Mouse (Mus musculus) midbrain, embryonic 11.5 days (tissue): ENCODE measurements at regions not wholly inside any gene's neighbourhood (a gene's known extent, or its start where the extent isn't known, plus 50 kb on each side); places are given as distances from the start of the nearest gene placed in this dataset.

ENCODE experiments used
- ATAC-seq: fragments of 200-750 bp; cut with Nextera tagmentation; 2 replicates; pipeline ENCODE4 v1.8.0; 2017; ENCODE audit warnings: moderate TSS enrichment, moderate library complexity; ENCODE audit not compliant: low FRiP score
- DNase-seq: peaks from one replicate; pipeline ENCODE4 v3.0.0; 2015; ENCODE audit warnings: low spot score; ENCODE audit errors: missing footprints
- H3K27ac ChIP-seq: fragments of 300-500 bp; sonication (generic); 2 replicates; pipeline ENCODE4 v1.5.1; 2014; ENCODE audit warnings: low read depth, low read length
- H3K27me3 ChIP-seq: fragments of 300-500 bp; sonication (generic); 2 replicates; pipeline ENCODE4 v1.6.1; 2014; ENCODE audit warnings: mild to moderate bottlenecking, low read length, moderate library complexity, mixed read lengths; ENCODE audit not compliant: control insufficient read depth, insufficient read depth
- H3K36me3 ChIP-seq: fragments of 300-500 bp; sonication (generic); 2 replicates; pipeline ENCODE4 v1.6.1; 2014; ENCODE audit warnings: mild to moderate bottlenecking, low read length, moderate library complexity, mixed read lengths; ENCODE audit not compliant: control insufficient read depth, insufficient read depth
- H3K4me1 ChIP-seq: fragments of 300-500 bp; sonication (generic); 2 replicates; pipeline ENCODE4 v1.6.1; 2014; ENCODE audit warnings: low read length; ENCODE audit not compliant: control insufficient read depth, insufficient read depth
- H3K4me2 ChIP-seq: fragments of 300-500 bp; sonication (generic); 2 replicates; pipeline ENCODE4 v1.6.1; 2014; ENCODE audit warnings: mild to moderate bottlenecking, moderate library complexity
- H3K4me3 ChIP-seq: fragments of 300-500 bp; sonication (generic); 2 replicates; pipeline ENCODE4 v1.5.1; 2014; ENCODE audit warnings: low read depth, low read length
- H3K9ac ChIP-seq: fragments of 300-500 bp; sonication (generic); 2 replicates; pipeline ENCODE4 v1.6.1; 2014; ENCODE audit warnings: low read length
- H3K9me3 ChIP-seq: fragments of 300-500 bp; sonication (generic); 2 replicates; pipeline ENCODE4 v1.6.1; 2016; ENCODE audit warnings: low read length; ENCODE audit not compliant: control insufficient read depth
- WGBS: fragments of 180-500 bp; shearing (Covaris S2); extraction: QIAGEN DNeasy Blood & Tissue Kit; methylation state at CpG from one replicate; pipeline ENCODE4 v1.1.7; 2014; 5-methylcytosine and 5-hydroxymethylcytosine counted together

GRCm38 (mm10) chr13:107600331-107601131 lies 443.7 kb upstream of the Smim15 start:
- 0 out of 2 replicates have a peak overlapping the region, but pooled peaks have one; percentile 30 for H3K9ac ChIP-seq
- H3K4me3 ChIP-seq: no peak overlapping the region
- WGBS: 36% methylated on average over 22 of the region's 22 CpGs

DNA sequence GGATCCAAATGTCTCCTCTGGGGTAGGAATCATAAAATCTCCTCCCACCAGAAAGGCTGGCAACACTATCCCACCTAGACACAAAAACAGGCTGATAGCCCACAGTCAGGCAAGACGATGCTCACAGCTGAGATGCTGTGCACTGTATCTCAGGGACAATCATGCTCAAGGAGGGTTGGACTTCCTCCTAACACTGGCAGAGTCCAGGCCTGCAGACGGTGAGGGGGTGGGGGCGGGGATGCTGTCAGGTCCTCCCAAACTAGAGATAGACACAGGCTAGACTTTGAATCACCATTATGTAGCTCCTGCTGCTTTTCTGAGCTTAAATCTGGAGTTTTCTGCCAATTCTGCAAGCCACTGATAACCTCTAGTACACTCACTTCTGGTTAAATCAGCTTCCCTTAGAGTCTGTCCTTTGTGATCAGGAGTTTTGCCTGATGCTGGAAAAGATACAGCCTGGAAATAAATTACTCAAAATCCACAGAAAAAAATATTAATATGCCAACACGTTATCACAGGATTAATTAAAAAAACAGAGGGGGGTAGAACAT lies 445.1 kb upstream of the Smim15 start:
- no peaks in the 10 kb centered on the region for H3K36me3 ChIP-seq
- no peak overlapping the region for H3K4me2 ChIP-seq
- DNase-seq: no peak
- no peak overlapping the region for H3K9ac ChIP-seq
- peaks cover 25% of the 10 kb centered on the region for H3K4me1 ChIP-seq
- H3K9me3 ChIP-seq: peaks cover 6% of the 10 kb centered on the region
- no peaks in the 10 kb centered on the region for H3K27me3 ChIP-seq
- H3K27ac ChIP-seq: no peak overlapping the region
- H3K4me3 ChIP-seq: no peak overlapping the region
- no peak for ATAC-seq
- WGBS: 53% methylated on average over 4 of the region's 4 CpGs

More at GRCm38 (mm10) chr13:107600331-107601131, 443.7 kb upstream of the Smim15 start:
- DNase-seq (peak; percentile 86), ATAC-seq (peak; percentile 72)
- H3K4me1 ChIP-seq: peaks cover 25% of the 10 kb centered on the region
- H3K27me3 ChIP-seq: no peaks in the 10 kb centered on the region
- peaks cover 6% of the 10 kb centered on the region for H3K9me3 ChIP-seq
- H3K27ac ChIP-seq: no peak overlapping the region
- peak overlapping the region; percentile 15 for H3K4me2 ChIP-seq
- no peaks in the 10 kb centered on the region for H3K36me3 ChIP-seq

- no peaks in the 10 kb centered on the region for H3K36me3 ChIP-seq
- H3K4me1 ChIP-seq: peaks cover 25% of the 10 kb centered on the region
- H3K4me2 ChIP-seq: no peak overlapping the region
- DNase-seq (no peak), ATAC-seq (peak; percentile 45)
- WGBS: 25% methylated on average over 1 of the region's 1 CpGs
- H3K4me3 ChIP-seq: no peak overlapping the region
- H3K27ac ChIP-seq: no peak overlapping the region
- H3K9ac ChIP-seq: no peak overlapping the region
- no peaks in the 10 kb centered on the region for H3K27me3 ChIP-seq
- H3K9me3 ChIP-seq: peaks cover 1% of the 10 kb centered on the region
Observed at GRCm38 (mm10) chr13:107598391-107598790, 445.9 kb upstream of the Smim15 start.

DNA sequence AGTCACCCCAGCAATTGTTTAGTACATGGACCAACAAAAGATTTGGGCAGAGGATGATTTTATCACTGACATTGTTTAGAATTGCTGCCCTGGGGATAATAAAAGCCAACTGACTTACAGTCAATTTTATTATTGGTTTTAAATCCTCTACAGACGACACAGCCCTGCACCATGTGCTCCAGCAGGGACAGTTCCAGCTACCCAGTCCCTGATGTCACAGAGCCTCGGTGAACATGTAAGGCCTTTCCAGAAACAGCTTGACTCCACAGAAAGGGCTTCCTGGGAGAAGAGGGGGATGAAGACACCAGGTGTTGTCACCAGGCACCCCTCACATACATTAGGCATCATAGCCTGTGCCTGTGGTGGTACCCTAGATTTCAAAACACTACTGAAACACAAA lies 447.0 kb upstream of the Smim15 start:
- Histone ChIP-seq H3K36me3 (no peaks in the 10 kb centered on the region), H3K9me3 (no peaks in the 10 kb centered on the region), H3K27ac (no peak overlapping the region), H3K27me3 (no peaks in the 10 kb centered on the region), H3K4me1 (peaks cover 25% of the 10 kb centered on the region), H3K9ac (no peak overlapping the region), H3K4me3 (no peak overlapping the region), H3K4me2 (no peak overlapping the region)
- WGBS: 72% methylated on average over 2 of the region's 2 CpGs
- DNase-seq (no peak), ATAC-seq (no peak)

GRCm38 (mm10) chr13:107596183-107596582 lies 448.1 kb upstream of the Smim15 start:
- DNase-seq (no peak), ATAC-seq (no peak)
- no peaks in the 10 kb centered on the region for H3K36me3 ChIP-seq
- H3K4me1 ChIP-seq: peaks cover 25% of the 10 kb centered on the region
- H3K9me3 ChIP-seq: no peaks in the 10 kb centered on the region
- H3K4me3 ChIP-seq: no peak overlapping the region
- 86% methylated on average over 2 of the region's 2 CpGs for WGBS
- no peak overlapping the region for H3K27ac ChIP-seq
- no peak overlapping the region for H3K9ac ChIP-seq
- H3K4me2 ChIP-seq: no peak overlapping the region
- no peaks in the 10 kb centered on the region for H3K27me3 ChIP-seq

GRCm38 (mm10) chr13:107588399-107589002 lies 455.7 kb upstream of the Smim15 start:
- Histone ChIP-seq H3K4me2 (no peak overlapping the region), H3K9ac (no peak overlapping the region), H3K27me3 (no peaks in the 10 kb centered on the region), H3K36me3 (no peaks in the 10 kb centered on the region), H3K27ac (no peak overlapping the region), H3K4me3 (no peak overlapping the region), H3K4me1 (no peaks in the 10 kb centered on the region; the same call in 1 of the 2 replicates), H3K9me3 (no peaks in the 10 kb centered on the region)
- 75% methylated on average over 9 of the region's 9 CpGs for whole genome bisulfite sequencing
- ATAC-seq (no peak), DNase-seq (no peak)

DNA sequence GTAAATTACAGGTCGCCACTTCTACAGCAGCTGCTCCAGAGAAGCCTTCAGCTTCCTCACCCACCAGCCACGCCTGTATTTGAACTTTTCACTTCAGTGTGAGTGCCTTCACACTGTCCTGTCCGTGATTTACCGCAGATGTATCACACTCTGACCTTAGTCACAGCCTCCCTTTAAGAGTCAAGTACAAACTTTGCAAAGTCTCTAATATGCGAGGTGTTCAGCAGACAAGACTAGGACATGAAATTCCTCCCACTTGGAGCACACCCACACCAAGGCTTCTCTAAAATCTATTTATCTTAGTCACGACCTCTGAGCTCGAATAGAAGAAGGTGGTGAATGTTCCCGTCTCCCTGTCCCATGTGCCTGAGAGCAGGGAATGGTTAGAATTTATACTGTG lies 456.6 kb upstream of the Smim15 start:
- WGBS: 85% methylated on average over 8 of the region's 8 CpGs
- no peak overlapping the region for H3K4me2 ChIP-seq
- H3K4me1 ChIP-seq: no peaks in the 10 kb centered on the region; the same call in 1 of the 2 replicates
- H3K27ac ChIP-seq: no peak overlapping the region
- DNase-seq (no peak), ATAC-seq (no peak)
- no peak overlapping the region for H3K4me3 ChIP-seq
- no peaks in the 10 kb centered on the region for H3K27me3 ChIP-seq
- no peaks in the 10 kb centered on the region for H3K9me3 ChIP-seq
- H3K36me3 ChIP-seq: no peaks in the 10 kb centered on the region
- H3K9ac ChIP-seq: no peak overlapping the region

GRCm38 (mm10) chr13:107585936-107586335 lies 458.3 kb upstream of the Smim15 start:
- no peak overlapping the region for H3K9ac ChIP-seq
- H3K4me2 ChIP-seq: no peak overlapping the region
- 81% methylated on average over 9 of the region's 9 CpGs for WGBS
- H3K4me1 ChIP-seq: no peaks in the 10 kb centered on the region; the same call in 1 of the 2 replicates
- H3K36me3 ChIP-seq: no peaks in the 10 kb centered on the region
- H3K27me3 ChIP-seq: no peaks in the 10 kb centered on the region
- no peaks in the 10 kb centered on the region for H3K9me3 ChIP-seq
- ATAC-seq (no peak), DNase-seq (peak; percentile 81)
- H3K27ac ChIP-seq: no peak overlapping the region
- H3K4me3 ChIP-seq: no peak overlapping the region

DNA sequence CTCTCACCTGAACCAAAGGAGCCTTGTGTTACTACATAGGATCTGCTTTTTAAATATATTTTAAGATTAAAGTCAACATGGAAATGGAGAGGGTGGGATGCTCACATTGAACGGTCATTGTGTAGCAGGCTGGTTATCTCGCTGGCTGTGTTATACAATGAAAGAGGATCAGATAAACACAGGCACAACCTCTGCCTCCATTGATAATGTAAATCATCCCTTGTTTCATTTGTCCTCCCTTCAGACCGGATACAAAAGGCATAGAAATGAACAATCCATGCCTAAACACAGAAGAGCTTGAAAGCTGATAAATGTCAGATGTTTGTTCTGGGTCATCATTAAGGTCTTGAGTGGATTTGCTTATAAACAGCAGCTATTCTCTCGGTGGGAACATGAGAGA lies 458.9 kb upstream of the Smim15 start:
- Histone ChIP-seq H3K27ac (no peak overlapping the region), H3K4me1 (no peaks in the 10 kb centered on the region; the same call in 1 of the 2 replicates), H3K9ac (no peak overlapping the region), H3K27me3 (no peaks in the 10 kb centered on the region), H3K4me2 (no peak overlapping the region), H3K9me3 (no peaks in the 10 kb centered on the region), H3K4me3 (no peak overlapping the region), H3K36me3 (no peaks in the 10 kb centered on the region)
- WGBS: 32% methylated on average over 4 of the region's 4 CpGs
- peak; percentile 31 for DNase-seq
- ATAC-seq: no peak
